Mouse (Mus musculus) midbrain, postnatal 0 days (tissue): ENCODE data around the gene Kcnq1. TPM values are rescaled to one million over a fixed set of nuclear protein-coding genes. Genes with fewer than 3 reads are reported as not detected.

Source experiments
- ATAC-seq: fragments of 200-750 bp; cut with Nextera tagmentation; 2 replicates; pipeline ENCODE4 v1.8.0; 2017; ENCODE audit warnings: moderate number of reproducible peaks, mild to moderate bottlenecking, moderate TSS enrichment, moderate library complexity; ENCODE audit not compliant: low FRiP score
- DNase-seq: peaks from one replicate; pipeline ENCODE4 v3.0.0-alpha.2; 2015; ENCODE audit warnings: low spot score
- H3K27ac ChIP-seq: fragments of 300-500 bp; sonication (generic); 2 replicates; pipeline ENCODE4 v1.5.1; 2014; ENCODE audit warnings: low read depth, mild to moderate bottlenecking, low read length, mixed read lengths
- H3K27me3 ChIP-seq: fragments of 300-500 bp; sonication (generic); 2 replicates; pipeline ENCODE4 v1.6.1; 2014; ENCODE audit warnings: low read length, control low read depth, mixed read lengths; ENCODE audit not compliant: insufficient read depth
- H3K36me3 ChIP-seq: fragments of 300-500 bp; sonication (generic); 2 replicates; pipeline ENCODE4 v1.6.1; 2014; ENCODE audit warnings: low read length, control low read depth, mixed read lengths; ENCODE audit not compliant: insufficient read depth
- H3K4me1 ChIP-seq: fragments of 300-500 bp; sonication (generic); 2 replicates; pipeline ENCODE4 v1.6.1; 2014; ENCODE audit warnings: mild to moderate bottlenecking, control low read depth, antibody characterized with exemption, low read length, mixed read lengths; ENCODE audit not compliant: insufficient read depth
- H3K4me2 ChIP-seq: fragments of 300-500 bp; sonication (generic); 2 replicates; pipeline ENCODE4 v1.6.1; 2014; ENCODE audit warnings: low read depth, mild to moderate bottlenecking, low read length, mixed read lengths; ENCODE audit not compliant: poor library complexity, severe bottlenecking
- H3K4me3 ChIP-seq: fragments of 300-500 bp; sonication (generic); 2 replicates; pipeline ENCODE4 v1.5.1; 2014; ENCODE audit warnings: low read depth, mild to moderate bottlenecking, low read length, moderate library complexity
- H3K9ac ChIP-seq: fragments of 300-500 bp; sonication (generic); replicated peaks from 2 replicates; pipeline ENCODE4 v1.6.1; 2014; ENCODE audit warnings: mild to moderate bottlenecking, low read length, moderate library complexity, mixed read lengths; ENCODE audit not compliant: poor library complexity, severe bottlenecking
- H3K9me3 ChIP-seq: fragments of 300-500 bp; sonication (generic); 2 replicates; pipeline ENCODE4 v1.6.1; 2016; ENCODE audit warnings: low read length, control low read depth
- CTCF ChIP-seq: IDR thresholded peaks from 2 replicates; pipeline ENCODE4 v1.5.1; 2016; ENCODE audit warnings: antibody characterized with exemption, mild to moderate bottlenecking
- WGBS: fragments of 180-500 bp; shearing (Covaris S2); extraction: QIAGEN DNeasy Blood & Tissue Kit; methylation state at CpG from one replicate; pipeline ENCODE4 v1.1.7; 2014; 5-methylcytosine and 5-hydroxymethylcytosine counted together
- polyA plus RNA-seq: library from polyadenylated mRNA; unstranded; fragments of >200 nt; fragmentation: Nextera tagmentation; extraction: Ambion mirVana; gene quantifications from 2 replicates; pipeline ENCODE4 v1.2.1, GENCODE M21; 2015
- total RNA-seq: library from RNA; depleted of rRNA; stranded (reverse); fragments of >200 nt; gene quantifications from 2 replicates; pipeline ENCODE4 v1.2.3, GENCODE M21; 2014

The Kcnq1 gene
- total and polyA plus RNA-seq, 2 experiments from 2014 or later: 0.44 to 1.2 TPM

- Histone ChIP-seq H3K4me3 (no peak overlapping the region), H3K27ac (no peak overlapping the region), H3K4me2 (no peak overlapping the region), H3K36me3 (no peaks in the 10 kb centered on the region), H3K9ac (no peak overlapping the region), H3K27me3 (no peaks in the 10 kb centered on the region), H3K9me3 (no peaks in the 10 kb centered on the region), H3K4me1 (no peaks in the 10 kb centered on the region)
- WGBS: 82% methylated on average over 5 of the region's 5 CpGs
- TF ChIP-seq CTCF: no peak
- no peak for ATAC-seq
- DNase-seq: no peak
Observed at GRCm38 (mm10) chr7:143147015-143147414, 40.9 kb downstream of the Kcnq1 start.

- ATAC-seq (no peak), DNase-seq (peak; percentile 63)
- Histone ChIP-seq H3K9ac (no peak overlapping the region), H3K4me2 (no peak overlapping the region), H3K36me3 (no peaks in the 10 kb centered on the region), H3K4me3 (no peak overlapping the region), H3K4me1 (no peaks in the 10 kb centered on the region; the same call in 1 of the 2 replicates), H3K27me3 (no peaks in the 10 kb centered on the region), H3K27ac (no peak overlapping the region), H3K9me3 (no peaks in the 10 kb centered on the region)
- TF ChIP-seq CTCF: peak; percentile 74
- 10% methylated on average over 2 of the region's 2 CpGs for whole genome bisulfite sequencing
Observed at GRCm38 (mm10) chr7:143151171-143151570, 45.0 kb downstream of the Kcnq1 start.

- Histone ChIP-seq H3K4me2 (no peak overlapping the region), H3K9ac (no peak overlapping the region), H3K36me3 (no peaks in the 10 kb centered on the region), H3K9me3 (no peaks in the 10 kb centered on the region), H3K4me1 (no peaks in the 10 kb centered on the region; the same call in 1 of the 2 replicates), H3K27me3 (no peaks in the 10 kb centered on the region), H3K4me3 (no peak overlapping the region), H3K27ac (no peak overlapping the region)
- peak; percentile 77 for TF ChIP-seq CTCF
- WGBS: 14% methylated on average over 3 of the region's 3 CpGs
- DNase-seq: peak; percentile 60
- ATAC-seq: no peak
Observed at GRCm38 (mm10) chr7:143152350-143152749, 46.2 kb downstream of the Kcnq1 start.

- no peaks in the 10 kb centered on the region; the same call in 1 of the 2 replicates for H3K4me1 ChIP-seq
- peak; percentile 94 for TF ChIP-seq CTCF
- H3K27ac ChIP-seq: no peak overlapping the region
- DNase-seq (peak; percentile 85), ATAC-seq (peak; percentile 78)
- WGBS: under 1% methylated on average over 18 of the region's 18 CpGs
- no peaks in the 10 kb centered on the region for H3K27me3 ChIP-seq
- no peaks in the 10 kb centered on the region for H3K36me3 ChIP-seq
- H3K9me3 ChIP-seq: no peaks in the 10 kb centered on the region
- peak overlapping the region; percentile 23; the same call in 1 of the 2 replicates for H3K4me3 ChIP-seq
- peak overlapping the region; percentile 57 for H3K4me2 ChIP-seq
- H3K9ac ChIP-seq: peak overlapping the region; percentile 39; the same call in 1 of the 2 replicates
Observed at GRCm38 (mm10) chr7:143153915-143154373, 47.8 kb downstream of the Kcnq1 start.

- H3K4me2 ChIP-seq: no peak overlapping the region; the same call in 1 of the 2 replicates
- WGBS: 37% methylated on average over 19 of the region's 19 CpGs
- H3K4me1 ChIP-seq: no peaks in the 10 kb centered on the region; the same call in 1 of the 2 replicates
- H3K9ac ChIP-seq: no peak overlapping the region
- H3K9me3 ChIP-seq: no peaks in the 10 kb centered on the region
- no peaks in the 10 kb centered on the region for H3K36me3 ChIP-seq
- ATAC-seq: no peak; the same call in 1 of the 2 replicates
- no peak overlapping the region for H3K4me3 ChIP-seq
- H3K27me3 ChIP-seq: no peaks in the 10 kb centered on the region
- no peak overlapping the region for H3K27ac ChIP-seq
- no peak for DNase-seq
- TF ChIP-seq CTCF: no peak
Observed at GRCm38 (mm10) chr7:143154458-143154871, 48.3 kb downstream of the Kcnq1 start.

GRCm38 (mm10) chr7:143155257-143155656 lies 49.1 kb downstream of the Kcnq1 start:
- Histone ChIP-seq H3K27ac (no peak overlapping the region), H3K36me3 (no peaks in the 10 kb centered on the region)

More at GRCm38 (mm10) chr7:143155257-143155656, 49.1 kb downstream of the Kcnq1 start:
- no peak overlapping the region for H3K9ac ChIP-seq
- no peak overlapping the region for H3K4me3 ChIP-seq
- ATAC-seq (no peak), DNase-seq (no peak)
- WGBS: 63% methylated on average over 5 of the region's 5 CpGs
- H3K4me1 ChIP-seq: no peaks in the 10 kb centered on the region; the same call in 1 of the 2 replicates
- H3K4me2 ChIP-seq: no peak overlapping the region
- H3K9me3 ChIP-seq: no peaks in the 10 kb centered on the region
- TF ChIP-seq CTCF: no peak
- no peaks in the 10 kb centered on the region for H3K27me3 ChIP-seq
